In the genomic region with DNA sequence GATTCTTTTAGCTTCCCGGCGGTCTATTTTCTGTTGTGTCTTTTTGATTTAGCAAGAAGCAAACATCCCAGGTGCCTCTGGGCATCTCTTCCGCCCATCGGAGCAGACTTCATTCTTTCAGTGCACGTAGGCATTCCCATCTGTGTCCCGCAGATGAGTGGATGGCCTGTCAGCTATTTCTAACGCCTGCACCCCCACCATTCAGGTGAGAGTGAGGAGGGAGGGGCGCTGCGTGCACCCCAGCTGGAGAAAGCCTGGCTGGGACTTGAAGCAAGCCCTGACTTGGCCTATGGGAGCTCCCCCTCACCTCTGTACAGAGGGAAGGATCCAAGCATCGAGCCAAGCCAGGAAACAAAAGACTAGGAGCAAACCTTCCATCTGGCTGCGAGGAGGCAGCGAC, we compare ENCODE assay signal across 11 mouse cellular contexts. TPM values are rescaled to one million over a fixed set of nuclear protein-coding genes. Genes with fewer than 3 reads are reported as not detected.
DNase-seq lines count a peak whose midpoint lies in the region; ATAC-seq and TF ChIP-seq lines count a peak whose summit lies in the region.
"Had no signal": no experiment of that assay in that cellular context is flagged by ENCODE, and none has a peak within 500 bp of the region (broad histone marks: within the 10 kb centered on the region; RNA-seq: fewer than 3 reads in every experiment).

No protein-coding gene starts in this region.

- no peaks in the 10 kb centered on the region for H3K27me3 ChIP-seq in heart, embryonic 12.5 days (replicated peaks)
- H3K27me3 ChIP-seq in forebrain, postnatal 0 days (ENCODE audit: insufficient read depth, low read length), result no peaks in the 10 kb centered on the region
- no peaks in the 10 kb centered on the region for H3K27me3 ChIP-seq in midbrain, embryonic 11.5 days (ENCODE audit: control insufficient read depth, insufficient read depth, low read length)

- ATAC-seq in heart, embryonic 12.5 days (ENCODE audit: insufficient number of reproducible peaks, low FRiP score), result no peak
- no peak for ATAC-seq in forebrain, postnatal 0 days
- no peak for ATAC-seq in midbrain, embryonic 11.5 days (ENCODE audit: low FRiP score)

- no peak for DNase-seq in heart, adult 9 months (ENCODE audit: low spot score in 2 of 2)
- peak; percentile 26 for DNase-seq in brain, adult 2 months (ENCODE audit: low read depth, low spot score)
- DNase-seq in forebrain, postnatal 0 days, result peak; percentile 43
- peak; percentile 83 for DNase-seq in midbrain, embryonic 11.5 days (ENCODE audit: low spot score, missing footprints)
- no peak for DNase-seq in urinary bladder, postnatal 14 days (ENCODE audit: low spot score)
- DNase-seq in ovary, postnatal 14 days (ENCODE audit: low spot score), result no peak
- no peak for DNase-seq in cerebellum, adult 9-11 months
- DNase-seq: cerebellum, postnatal 14 days; kidney, adult 18-20 months; liver, embryonic 13.5 days had no signal

- peak overlapping the region; percentile 49; the same call in 1 of the 2 replicates for H3K9ac ChIP-seq in heart, embryonic 12.5 days
- H3K9ac ChIP-seq in forebrain, postnatal 0 days, result peak overlapping the region; percentile 45
- H3K9ac ChIP-seq in midbrain, embryonic 11.5 days (ENCODE audit: low read length), result peak overlapping the region; percentile 51
- H3K9ac ChIP-seq: liver, embryonic 13.5 days had no signal

- no peak overlapping the region for H3K27ac ChIP-seq in heart, embryonic 12.5 days (ENCODE audit: poor library complexity, severe bottlenecking)
- H3K27ac ChIP-seq in forebrain, postnatal 0 days (ENCODE audit: low read depth, low read length), result 0 out of 2 replicates have a peak overlapping the region, but pooled peaks have one; percentile 36
- H3K27ac ChIP-seq in midbrain, embryonic 11.5 days (ENCODE audit: low read depth, low read length), result no peak overlapping the region
- H3K27ac ChIP-seq: liver, embryonic 13.5 days had no signal

- no peaks in the 10 kb centered on the region for H3K36me3 ChIP-seq in heart, embryonic 12.5 days
- no peaks in the 10 kb centered on the region for H3K36me3 ChIP-seq in forebrain, postnatal 0 days (ENCODE audit: insufficient read depth)
- H3K36me3 ChIP-seq in midbrain, embryonic 11.5 days (ENCODE audit: control insufficient read depth, insufficient read depth, low read length), result no peaks in the 10 kb centered on the region
- H3K36me3 ChIP-seq: liver, embryonic 13.5 days had no signal

- 0 out of 2 replicates have a peak, but pooled peaks cover 3% of the 10 kb centered on the region for H3K9me3 ChIP-seq in heart, embryonic 12.5 days (replicated peaks)
- H3K9me3 ChIP-seq in forebrain, postnatal 0 days (ENCODE audit: low read length), result no peaks in the 10 kb centered on the region
- no peaks in the 10 kb centered on the region for H3K9me3 ChIP-seq in midbrain, embryonic 11.5 days (ENCODE audit: control insufficient read depth, low read length)

- no peak for TF ChIP-seq CTCF in forebrain, postnatal 0 days (IDR thresholded peaks at IDR 0.05; ENCODE audit: low read depth)

- H3K4me2 ChIP-seq in heart, embryonic 12.5 days, result peak overlapping the region; percentile 50
- peak overlapping the region; percentile 46 for H3K4me2 ChIP-seq in forebrain, postnatal 0 days (ENCODE audit: low read depth)
- peak overlapping the region; percentile 29; the same call in 1 of the 2 replicates for H3K4me2 ChIP-seq in midbrain, embryonic 11.5 days

- 20% methylated on average over 12 of the region's 12 CpGs for WGBS in heart, embryonic 12.5 days
- WGBS in forebrain, postnatal 0 days, result 7% methylated on average over 12 of the region's 12 CpGs
- WGBS in midbrain, embryonic 11.5 days, result 15% methylated on average over 12 of the region's 12 CpGs

- 0 out of 2 replicates have a peak overlapping the region, but pooled peaks have one; percentile 8 for H3K4me3 ChIP-seq in heart, embryonic 12.5 days
- H3K4me3 ChIP-seq in forebrain, postnatal 0 days (ENCODE audit: low read depth, low read length), result 0 out of 2 replicates have a peak overlapping the region, but pooled peaks have one; percentile 5
- no peak overlapping the region for H3K4me3 ChIP-seq in midbrain, embryonic 11.5 days (ENCODE audit: low read depth, low read length)
- H3K4me3 ChIP-seq: liver, embryonic 13.5 days had no signal

- H3K4me1 ChIP-seq in heart, embryonic 12.5 days (replicated peaks), result peaks cover 48% of the 10 kb centered on the region
- H3K4me1 ChIP-seq in forebrain, postnatal 0 days (ENCODE audit: insufficient read depth), result peaks cover 9% of the 10 kb centered on the region; the same call in 1 of the 2 replicates
- H3K4me1 ChIP-seq in midbrain, embryonic 11.5 days (ENCODE audit: control insufficient read depth, insufficient read depth, low read length), result peaks cover 34% of the 10 kb centered on the region

RNA-seq across cellular contexts. Expression of a gene that starts 5.4 kb away (rescaled TPM):
- polyA plus RNA-seq in heart, embryonic 12.5 days (2016; fragmentation: Nextera tagmentation; extraction: Ambion mirVana), result 4.4 and 4.9 TPM in 2 replicates
- 12.0 and 13.7 TPM in 2 replicates for total RNA-seq in forebrain, postnatal 0 days (2014; rRNA removed)
- 2.8 and 4.1 TPM in 2 replicates for polyA plus RNA-seq in forebrain, postnatal 0 days (2015; fragmentation: Nextera tagmentation; extraction: Ambion mirVana)
- polyA plus RNA-seq in midbrain, embryonic 11.5 days (2014; fragmentation: Nextera tagmentation; extraction: Ambion mirVana), result 5.3 and 6.1 TPM in 2 replicates

RNA-seq across cellular contexts. Expression of a gene that starts 18.2 kb away (rescaled TPM):
- polyA plus RNA-seq in heart, embryonic 12.5 days (2016; fragmentation: Nextera tagmentation; extraction: Ambion mirVana), result 35.7 and 40.1 TPM in 2 replicates
- 127 and 147 TPM in 2 replicates for total RNA-seq in forebrain, postnatal 0 days (2014; rRNA removed)
- 165 and 182 TPM in 2 replicates for polyA plus RNA-seq in forebrain, postnatal 0 days (2015; fragmentation: Nextera tagmentation; extraction: Ambion mirVana)
- polyA plus RNA-seq in midbrain, embryonic 11.5 days (2014; fragmentation: Nextera tagmentation; extraction: Ambion mirVana), result 98.0 and 98.6 TPM in 2 replicates

Comparison
In these comparisons a context has a peak if more than half of its experiments do, and no peak if none do; other contexts are left out.
1. DNase-seq: peak in brain, adult 2 months (single experiment), forebrain, postnatal 0 days (single experiment) and midbrain, embryonic 11.5 days (single experiment); none in heart, adult 9 months (0 of 2), urinary bladder, postnatal 14 days (single experiment), ovary, postnatal 14 days (single experiment) and cerebellum, adult 9-11 months (single experiment).
2. Peak in every context shown above with its lines, with median percentiles within 50 percentile points of each other: H3K4me2 ChIP-seq and H3K9ac ChIP-seq.